Mouse (Mus musculus) liver, embryonic 15.5 days (tissue): ENCODE results near the gene Gpsm3. TPM values are rescaled to one million over a fixed set of nuclear protein-coding genes. Genes with fewer than 3 reads are reported as not detected.

Experiments used
- ATAC-seq: fragments of 200-750 bp; cut with Nextera tagmentation; 2 replicates; pipeline ENCODE4 v1.8.0; 2017; ENCODE audit warnings: moderate number of reproducible peaks, mild to moderate bottlenecking, moderate library complexity; ENCODE audit not compliant: insufficient read depth
- H3K27ac ChIP-seq: fragments of 300-500 bp; sonication (generic); replicated peaks from 2 replicates; pipeline ENCODE4 v1.5.1; 2015; ENCODE audit warnings: mild to moderate bottlenecking, inconsistent platforms
- H3K27me3 ChIP-seq: fragments of 300-500 bp; sonication (generic); 2 replicates; pipeline ENCODE4 v1.6.1; 2015; ENCODE audit warnings: mild to moderate bottlenecking, inconsistent platforms
- H3K36me3 ChIP-seq: fragments of 300-500 bp; sonication (generic); replicated peaks from 2 replicates; pipeline ENCODE4 v1.6.1; 2015; ENCODE audit warnings: moderate library complexity, mild to moderate bottlenecking, inconsistent platforms
- H3K4me1 ChIP-seq: fragments of 300-500 bp; sonication (generic); replicated peaks from 2 replicates; pipeline ENCODE4 v1.6.1; 2015; ENCODE audit warnings: inconsistent platforms
- H3K4me2 ChIP-seq: fragments of 300-500 bp; sonication (generic); 2 replicates; pipeline ENCODE4 v1.6.1; 2015; ENCODE audit warnings: moderate library complexity, mild to moderate bottlenecking, inconsistent platforms
- H3K4me3 ChIP-seq: fragments of 300-500 bp; sonication (generic); replicated peaks from 2 replicates; pipeline ENCODE4 v1.5.1; 2015; ENCODE audit warnings: mild to moderate bottlenecking, inconsistent platforms
- H3K9ac ChIP-seq: fragments of 300-500 bp; sonication (generic); 2 replicates; pipeline ENCODE4 v1.6.1; 2015; ENCODE audit warnings: moderate library complexity, mild to moderate bottlenecking, inconsistent platforms
- H3K9me3 ChIP-seq: fragments of 300-500 bp; sonication (generic); replicated peaks from 2 replicates; pipeline ENCODE4 v1.6.1; 2016; ENCODE audit warnings: inconsistent platforms
- whole genome bisulfite sequencing: fragments of 180-500 bp; shearing (Covaris S2); methylation state at CpG from one replicate; pipeline ENCODE4 v1.1.7; 2015; ENCODE audit warnings: mixed read lengths; ENCODE audit not compliant: insufficient replicate concordance; 5-methylcytosine and 5-hydroxymethylcytosine counted together
- polyA plus RNA-seq: library from polyadenylated mRNA; unstranded; fragments of >200 nt; fragmentation: Nextera tagmentation; extraction: Ambion mirVana; gene quantifications from 2 replicates; pipeline ENCODE4 v1.2.1, GENCODE M21; 2015

Gpsm3 gene
- polyA plus RNA-seq, 1 experiment from 2014 or later: 14.9 TPM

- WGBS: 9% methylated on average over 12 of the region's 12 CpGs
- no peak overlapping the region for H3K4me3 ChIP-seq
- H3K27me3 ChIP-seq: peaks cover 68% of the 10 kb centered on the region
- no peaks in the 10 kb centered on the region for H3K9me3 ChIP-seq
- peaks cover 63% of the 10 kb centered on the region for H3K4me1 ChIP-seq
- H3K9ac ChIP-seq: no peak overlapping the region
- H3K4me2 ChIP-seq: peak overlapping the region; percentile 58
- H3K27ac ChIP-seq: no peak overlapping the region
- peaks cover 6% of the 10 kb centered on the region for H3K36me3 ChIP-seq
- no peak for ATAC-seq
Observed at GRCm38 (mm10) chr17:34629796-34630603, 40.4 kb downstream of the Gpsm3 start.

GRCm38 (mm10) chr17:34630761-34631301 is 41.2 kb downstream of the Gpsm3 start:
- Histone ChIP-seq H3K4me1 (peaks cover 61% of the 10 kb centered on the region), H3K9ac (no peak overlapping the region), H3K27ac (no peak overlapping the region), H3K4me3 (peak overlapping the region; percentile 34; the same call in 1 of the 2 replicates), H3K36me3 (no peaks in the 10 kb centered on the region; the same call in 1 of the 2 replicates), H3K9me3 (no peaks in the 10 kb centered on the region), H3K27me3 (peaks cover 68% of the 10 kb centered on the region), H3K4me2 (peak overlapping the region; percentile 58)
- no peak for ATAC-seq
- WGBS: 2% methylated on average over 48 of the region's 48 CpGs

GRCm38 (mm10) chr17:34631647-34632046 is 42.0 kb downstream of the Gpsm3 start:
- no peak for ATAC-seq
- 12% methylated on average over 12 of the region's 12 CpGs for WGBS
- Histone ChIP-seq H3K9me3 (no peaks in the 10 kb centered on the region), H3K9ac (no peak overlapping the region), H3K4me1 (peaks cover 53% of the 10 kb centered on the region), H3K27me3 (peaks cover 68% of the 10 kb centered on the region), H3K27ac (no peak overlapping the region), H3K36me3 (no peaks in the 10 kb centered on the region), H3K4me2 (peak overlapping the region; percentile 64), H3K4me3 (peak overlapping the region; percentile 38)

GRCm38 (mm10) chr17:34632261-34632691 is 42.7 kb downstream of the Gpsm3 start:
- no peak overlapping the region for H3K9ac ChIP-seq
- WGBS: 1% methylated on average over 26 of the region's 26 CpGs
- H3K36me3 ChIP-seq: no peaks in the 10 kb centered on the region
- ATAC-seq: 0 out of 2 replicates have a peak, but pooled peaks have one; percentile 22
- peaks cover 46% of the 10 kb centered on the region for H3K4me1 ChIP-seq
- no peak overlapping the region for H3K27ac ChIP-seq
- peak overlapping the region; percentile 64 for H3K4me2 ChIP-seq
- no peaks in the 10 kb centered on the region for H3K9me3 ChIP-seq
- peak overlapping the region; percentile 38 for H3K4me3 ChIP-seq
- peaks cover 68% of the 10 kb centered on the region for H3K27me3 ChIP-seq

- WGBS: 34% methylated on average over 2 of the region's 2 CpGs
- Histone ChIP-seq H3K4me1 (peaks cover 23% of the 10 kb centered on the region), H3K27ac (no peak overlapping the region), H3K9me3 (no peaks in the 10 kb centered on the region), H3K4me2 (no peak overlapping the region), H3K27me3 (peaks cover 39% of the 10 kb centered on the region), H3K4me3 (no peak overlapping the region), H3K9ac (no peak overlapping the region), H3K36me3 (no peaks in the 10 kb centered on the region)
- ATAC-seq: no peak
Observed at GRCm38 (mm10) chr17:34635671-34636070, 46.1 kb downstream of the Gpsm3 start.

- Histone ChIP-seq H3K4me1 (peaks cover 6% of the 10 kb centered on the region), H3K4me2 (no peak overlapping the region), H3K27me3 (peaks cover 21% of the 10 kb centered on the region), H3K9me3 (no peaks in the 10 kb centered on the region), H3K4me3 (no peak overlapping the region), H3K36me3 (no peaks in the 10 kb centered on the region), H3K9ac (no peak overlapping the region), H3K27ac (no peak overlapping the region)
- 52% methylated on average over 3 of the region's 3 CpGs for WGBS
- no peak for ATAC-seq
Observed at GRCm38 (mm10) chr17:34637459-34637858, 47.9 kb downstream of the Gpsm3 start.

DNA sequence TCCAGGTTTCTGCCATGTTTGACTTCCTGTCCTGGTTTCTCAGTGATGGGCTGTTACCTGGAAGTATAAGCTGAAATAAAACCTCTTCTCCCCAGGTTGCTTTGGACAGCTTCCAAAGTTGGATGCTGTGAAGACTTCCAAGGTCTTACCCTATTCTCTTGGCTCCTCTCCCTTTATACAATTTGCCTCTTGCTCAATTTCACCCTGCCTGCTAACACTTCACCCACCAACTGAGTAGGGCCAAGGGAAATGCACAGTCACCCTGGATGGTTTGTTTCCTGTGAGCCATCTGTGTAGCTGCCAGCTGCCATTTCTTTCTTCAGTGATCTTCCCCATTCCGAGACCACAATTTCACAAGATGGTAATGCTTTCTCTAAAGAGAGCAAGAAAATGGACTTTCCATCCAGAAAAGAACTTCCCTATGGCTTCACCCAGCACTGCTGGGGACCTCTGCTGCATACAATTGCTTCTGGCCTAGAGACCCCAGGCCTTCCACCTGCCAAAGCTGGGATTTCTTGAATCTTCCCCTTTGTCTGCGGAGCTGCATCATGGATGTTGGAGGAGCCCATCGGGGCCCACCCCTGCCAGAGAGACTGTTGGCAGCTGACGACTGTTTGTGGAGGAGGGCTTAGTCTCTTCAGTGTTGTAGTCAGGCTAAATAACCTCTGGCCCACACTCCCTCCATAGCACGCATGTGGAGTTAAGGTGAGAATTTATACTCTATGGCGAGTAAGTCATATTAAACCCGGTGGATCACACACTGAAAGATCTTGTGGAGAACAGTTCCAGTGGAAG is 50.1 kb downstream of the Gpsm3 start:
- H3K27me3 ChIP-seq: peaks cover 5% of the 10 kb centered on the region; the same call in 1 of the 2 replicates
- no peaks in the 10 kb centered on the region for H3K36me3 ChIP-seq
- H3K9ac ChIP-seq: no peak overlapping the region
- 55% methylated on average over 7 of the region's 7 CpGs for WGBS
- H3K4me3 ChIP-seq: no peak overlapping the region
- ATAC-seq: no peak
- no peaks in the 10 kb centered on the region for H3K9me3 ChIP-seq
- no peak overlapping the region for H3K4me2 ChIP-seq
- peak overlapping the region; percentile 62; the same call in 1 of the 2 replicates for H3K27ac ChIP-seq
- H3K4me1 ChIP-seq: peaks cover 10% of the 10 kb centered on the region

GRCm38 (mm10) chr17:34640778-34641601 is 51.4 kb downstream of the Gpsm3 start:
- Histone ChIP-seq H3K36me3 (no peaks in the 10 kb centered on the region), H3K27me3 (peaks cover 5% of the 10 kb centered on the region; the same call in 1 of the 2 replicates), H3K9me3 (no peaks in the 10 kb centered on the region), H3K9ac (no peak overlapping the region), H3K27ac (no peak overlapping the region), H3K4me1 (peaks cover 23% of the 10 kb centered on the region), H3K4me2 (no peak overlapping the region), H3K4me3 (no peak overlapping the region)
- no peak for ATAC-seq
- WGBS: 24% methylated on average over 11 of the region's 11 CpGs
